Mouse (Mus musculus) cortical plate, adult 2 months (tissue): ENCODE data around the gene Scrn1.

ENCODE experiments used
- CTCF ChIP-seq: fragments of 200-500 bp; IDR thresholded peaks from 2 replicates; pipeline ENCODE4 v1.5.1; 2011; ENCODE audit warnings: mild to moderate bottlenecking, control low read depth, low read length; ENCODE audit not compliant: insufficient read depth; ENCODE audit errors: extremely low read depth
- POLR2A ChIP-seq: fragments of 200-500 bp; IDR thresholded peaks from 2 replicates; pipeline ENCODE4 v1.6.1; 2011; ENCODE audit warnings: mild to moderate bottlenecking, low read length, control low read depth; ENCODE audit not compliant: insufficient read depth; ENCODE audit errors: extremely low read depth

DNA sequence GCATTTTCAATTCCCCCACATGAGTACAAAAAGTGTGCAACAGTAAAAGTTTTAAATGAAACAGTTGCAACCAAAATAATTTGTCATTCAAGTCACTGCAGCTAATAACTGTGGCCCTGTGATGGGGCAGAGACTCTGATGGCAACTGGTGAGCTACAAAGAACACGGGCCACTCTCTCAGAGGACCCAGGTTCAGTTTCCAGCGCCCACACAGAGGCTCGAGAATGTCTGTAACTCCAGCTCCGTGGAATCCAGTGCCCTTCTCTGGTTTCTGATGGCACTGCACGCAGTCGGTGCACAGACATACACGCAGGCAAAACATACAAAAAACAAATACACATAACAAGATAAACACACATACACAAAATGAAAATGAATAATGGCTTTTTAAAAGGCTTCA, 8.6 kb downstream of the Scrn1 start:
- TF ChIP-seq CTCF = no peak
- TF ChIP-seq POLR2A = no peak
